16 mouse cellular contexts compared by ENCODE assay signal in the genomic region with DNA sequence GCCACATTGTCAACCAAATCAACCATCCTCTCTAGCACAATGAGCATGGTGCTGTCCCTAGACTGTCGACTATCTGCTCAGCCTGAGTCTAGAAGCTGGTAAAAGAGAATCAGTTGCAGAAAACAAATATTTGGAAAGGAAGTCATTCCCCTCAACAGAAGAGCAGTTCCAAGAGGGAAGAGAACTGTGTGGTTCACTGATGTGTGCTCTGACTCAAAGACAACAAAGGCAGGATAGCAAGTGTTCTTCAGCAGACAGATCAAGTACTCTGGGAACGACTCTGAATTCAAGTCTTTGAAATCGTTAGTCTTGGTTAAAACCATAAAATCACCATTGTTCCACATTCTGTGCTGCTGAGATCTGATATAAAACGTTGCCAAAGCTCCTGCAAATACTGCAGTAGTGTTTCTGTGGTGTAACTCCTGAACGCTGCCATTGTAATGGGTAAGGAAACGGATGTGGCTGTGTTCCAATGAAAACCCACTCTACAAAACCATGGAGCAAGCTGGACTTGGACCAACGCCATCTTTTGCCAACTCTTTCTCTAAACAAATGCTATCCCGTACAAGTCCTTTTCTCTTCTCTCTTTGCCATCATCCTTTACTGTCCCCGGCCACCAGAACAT. TPM values are rescaled to one million over a fixed set of nuclear protein-coding genes. Genes with fewer than 3 reads are reported as not detected.
DNase-seq lines count a peak whose midpoint lies in the region; ATAC-seq and TF ChIP-seq lines count a peak whose summit lies in the region.
"Had no signal": no experiment of that assay in that cellular context is flagged by ENCODE, and none has a peak within 500 bp of the region (broad histone marks: within the 10 kb centered on the region; RNA-seq: fewer than 3 reads in every experiment).

No protein-coding gene starts in this region.

- TF ChIP-seq POLR2A in heart, adult 2 months (IDR thresholded peaks at IDR 0.05; ENCODE audit: insufficient read depth, low read depth, low read length) = no peak

- no peaks in the 10 kb centered on the region for H3K36me3 ChIP-seq in heart, adult 2 months (ENCODE audit: control insufficient read depth, insufficient read depth, low read length)
- H3K36me3 ChIP-seq in embryonic facial prominence, embryonic 15.5 days = no peaks in the 10 kb centered on the region
- H3K36me3 ChIP-seq: embryonic facial prominence, embryonic 12.5 days had no signal

- H3K4me2 ChIP-seq in embryonic facial prominence, embryonic 15.5 days (replicated peaks) = no peak overlapping the region
- H3K4me2 ChIP-seq: embryonic facial prominence, embryonic 12.5 days; liver, embryonic 11.5 days had no signal

- peak; percentile 87 for DNase-seq in heart, adult 11 months
- DNase-seq in heart, adult 2 months = no peak
- peak; percentile 12 for DNase-seq in layer of hippocampus, adult 9-11 months
- no peak for DNase-seq in layer of hippocampus, adult 9-10 months (ENCODE audit: low spot score)
- peak; percentile 14 for DNase-seq in ES-CJ7 (ENCODE audit: low read depth, low spot score)
- no peak for DNase-seq in ovary, postnatal 14 days (ENCODE audit: low spot score)
- no peak for DNase-seq in urinary bladder, postnatal 4 days (ENCODE audit: low spot score in 2 of 2)
- DNase-seq: adrenal gland, postnatal 10 days; kidney, postnatal 4 days; spleen, adult 18-20 months had no signal

- no peak for TF ChIP-seq EP300 in heart, adult 2 months (IDR thresholded peaks at IDR 0.05; ENCODE audit: insufficient read depth, low read depth, low read length)

- H3K27me3 ChIP-seq in heart, adult 2 months (ENCODE audit: control insufficient read depth, insufficient read depth, low read length) = no peaks in the 10 kb centered on the region
- no peaks in the 10 kb centered on the region for H3K27me3 ChIP-seq in embryonic facial prominence, embryonic 15.5 days
- H3K27me3 ChIP-seq: embryonic facial prominence, embryonic 12.5 days had no signal

- H3K27ac ChIP-seq in heart, adult 2 months = no peak overlapping the region
- 0 out of 2 replicates have a peak overlapping the region, but pooled peaks have one; percentile 12 for H3K27ac ChIP-seq in embryonic facial prominence, embryonic 15.5 days (replicated peaks)
- H3K27ac ChIP-seq: embryonic facial prominence, embryonic 12.5 days; stomach, postnatal 0 days had no signal

- intact Hi-C loops in heart, adult 2 months (cut with DNase I) = no loop called here

- 36% methylated on average over 9 of the region's 9 CpGs for WGBS in heart, adult 2 months
- WGBS in embryonic facial prominence, embryonic 15.5 days = 59% methylated on average over 9 of the region's 9 CpGs

- no peak for TF ChIP-seq CTCF in heart, adult 2 months (IDR thresholded peaks at IDR 0.05)

- peaks cover 2% of the 10 kb centered on the region for H3K4me1 ChIP-seq in heart, adult 2 months (ENCODE audit: control insufficient read depth, insufficient read depth, low read length)
- no peaks in the 10 kb centered on the region for H3K4me1 ChIP-seq in embryonic facial prominence, embryonic 15.5 days
- H3K4me1 ChIP-seq: embryonic facial prominence, embryonic 12.5 days had no signal

- no peak overlapping the region for H3K9ac ChIP-seq in heart, adult 2 months (ENCODE audit: low read depth, low read length)
- no peak overlapping the region for H3K9ac ChIP-seq in embryonic facial prominence, embryonic 15.5 days
- H3K9ac ChIP-seq: embryonic facial prominence, embryonic 12.5 days had no signal

- H3K4me3 ChIP-seq in heart, adult 2 months = no peak overlapping the region
- no peak overlapping the region for H3K4me3 ChIP-seq in embryonic facial prominence, embryonic 15.5 days (replicated peaks)
- H3K4me3 ChIP-seq: embryonic facial prominence, embryonic 12.5 days had no signal

- no peak for ATAC-seq in embryonic facial prominence, embryonic 15.5 days (ENCODE audit: insufficient number of reproducible peaks, low FRiP score, low TSS enrichment, low read depth)
- ATAC-seq: intestine, embryonic 16.5 days had no signal

- no peaks in the 10 kb centered on the region for H3K79me2 ChIP-seq in heart, adult 2 months (replicated peaks; ENCODE audit: control insufficient read depth, insufficient read depth, low read length)

- H3K9me3 ChIP-seq in embryonic facial prominence, embryonic 15.5 days (replicated peaks) = no peaks in the 10 kb centered on the region
- H3K9me3 ChIP-seq: embryonic facial prominence, embryonic 12.5 days had no signal

RNA-seq across cellular contexts. Expression of gene Lrrc9, which starts 8.3 kb away (rescaled TPM):
- total RNA-seq in heart, adult 2 months (2021) = under 1 TPM; 0.10 to 0.14 TPM
- polyA plus RNA-seq in heart, adult 2 months (2012; rRNA removed) = 0.08 and 0.12 TPM in 2 replicates
- polyA plus RNA-seq in embryonic facial prominence, embryonic 15.5 days (2015; fragmentation: Nextera tagmentation; extraction: Ambion mirVana) = 0.48 and 0.54 TPM in 2 replicates

RNA-seq across cellular contexts. Expression of gene Rtn1, which starts 24.5 kb away (rescaled TPM):
- 1 to 10 TPM; 2.9 to 3.8 TPM for total RNA-seq in heart, adult 2 months (2021)
- 3.5 and 4.2 TPM in 2 replicates for polyA plus RNA-seq in heart, adult 2 months (2012; rRNA removed)
- polyA plus RNA-seq in embryonic facial prominence, embryonic 15.5 days (2015; fragmentation: Nextera tagmentation; extraction: Ambion mirVana) = 28.8 and 41.5 TPM in 2 replicates
- total RNA-seq: megakaryocyte progenitor cell, adult 5-6 weeks had no signal

Comparison
In these comparisons a context has a peak if more than half of its experiments do, and no peak if none do; other contexts are left out.
1. DNase-seq: peak in heart, adult 11 months (single experiment), layer of hippocampus, adult 9-11 months (single experiment) and ES-CJ7 (single experiment); none in heart, adult 2 months (0 of 2), layer of hippocampus, adult 9-10 months (single experiment), ovary, postnatal 14 days (single experiment) and urinary bladder, postnatal 4 days (0 of 2).